Mouse (Mus musculus) layer of hippocampus, postnatal 10 days (tissue): Measurements from ENCODE around the gene Tceal7. TPM values are rescaled to one million over a fixed set of nuclear protein-coding genes. Genes with fewer than 3 reads are reported as not detected.

Experiments used
- DNase-seq, 2 experiments: peaks; one replicate each; pipeline ENCODE4 v3.0.0; 2021; ENCODE audit warnings: low spot score in 2 of 2
- long read RNA-seq: library from polyadenylated mRNA; stranded (forward); transcript quantifications from one replicate; pipeline ENCODE4 v2.0.0, GENCODE M21; 2023
- total RNA-seq, 2 experiments: library from RNA; stranded (reverse); gene quantifications; 2 replicates each; pipeline ENCODE4 v1.2.3; 2021

Tceal7 gene
- total RNA-seq, result 1 to 10 TPM; 3.2 to 3.9 TPM
- long read RNA-seq, partial matches to known transcripts, result 1 of 6 reads
- long read RNA-seq, other reads (novel, unspliced or antisense), result 5 of 6 reads

GRCm38 (mm10) chrX:136214729-136215677, at the start of gene Tceal7, which contains the start of gene Bex1:
Gene Tceal7 (plus strand): TSS chrX:136214779.
Gene Bex1 (minus strand): TSS chrX:136215513.
- peak in 1 of 2 experiments; percentile 17 for DNase-seq

- no peak for DNase-seq
These were observed 44.0 kb upstream of the Tceal7 start for GRCm38 (mm10) chrX:136170625-136171024.

- DNase-seq, result peak; percentile 57 to 64
These were observed 43.1 kb upstream of the Tceal7 start for GRCm38 (mm10) chrX:136171189-136172117.

GRCm38 (mm10) chrX:136172118-136172551, 42.4 kb upstream of the Tceal7 start, which contains the start of gene Tceal8:
Gene Tceal8 (minus strand): TSS chrX:136172342.
- peak; percentile 51 to 63 for DNase-seq

DNA sequence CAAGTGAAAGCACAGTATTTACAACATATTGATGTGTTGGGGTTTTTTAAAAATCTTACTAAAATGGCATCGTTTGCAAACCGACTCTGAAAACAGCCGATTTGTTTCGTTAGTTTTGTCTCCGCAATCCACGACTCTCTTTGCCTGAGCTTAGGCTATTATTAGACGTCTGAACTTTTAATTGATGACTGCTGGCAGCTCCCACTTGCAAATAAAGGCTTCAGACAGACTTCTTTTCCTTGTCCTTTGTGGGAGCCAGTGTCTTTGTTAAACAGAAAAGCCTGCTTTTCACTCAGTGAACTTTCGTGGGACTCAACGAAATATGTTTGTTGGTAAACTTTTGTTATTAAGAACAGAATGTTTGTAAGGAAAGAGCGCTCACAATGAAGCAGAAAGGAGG, 41.8 kb upstream of the Tceal7 start:
- DNase-seq, result no peak

- no peak for DNase-seq
These were observed 33.6 kb upstream of the Tceal7 start for GRCm38 (mm10) chrX:136180897-136181553.

DNA sequence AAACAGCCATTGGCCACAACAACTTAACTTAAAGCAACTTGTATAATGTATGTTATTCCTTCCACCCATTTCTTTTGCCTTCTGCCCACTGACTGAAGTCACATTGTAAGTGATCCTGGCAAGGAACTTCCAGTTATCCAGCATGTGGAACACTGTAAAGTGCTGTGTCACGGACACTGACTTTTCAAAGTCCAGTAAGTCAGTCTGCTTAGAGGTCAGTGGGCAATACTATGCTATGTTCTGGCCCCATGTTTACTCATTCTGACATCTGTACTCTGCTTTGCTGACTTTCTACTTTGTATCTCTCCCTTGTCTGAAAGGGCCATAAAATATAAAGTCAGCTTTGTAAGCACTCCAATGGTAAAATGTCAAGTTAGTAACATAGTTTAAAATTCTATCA, 31.5 kb upstream of the Tceal7 start:
- no peak for DNase-seq

DNA sequence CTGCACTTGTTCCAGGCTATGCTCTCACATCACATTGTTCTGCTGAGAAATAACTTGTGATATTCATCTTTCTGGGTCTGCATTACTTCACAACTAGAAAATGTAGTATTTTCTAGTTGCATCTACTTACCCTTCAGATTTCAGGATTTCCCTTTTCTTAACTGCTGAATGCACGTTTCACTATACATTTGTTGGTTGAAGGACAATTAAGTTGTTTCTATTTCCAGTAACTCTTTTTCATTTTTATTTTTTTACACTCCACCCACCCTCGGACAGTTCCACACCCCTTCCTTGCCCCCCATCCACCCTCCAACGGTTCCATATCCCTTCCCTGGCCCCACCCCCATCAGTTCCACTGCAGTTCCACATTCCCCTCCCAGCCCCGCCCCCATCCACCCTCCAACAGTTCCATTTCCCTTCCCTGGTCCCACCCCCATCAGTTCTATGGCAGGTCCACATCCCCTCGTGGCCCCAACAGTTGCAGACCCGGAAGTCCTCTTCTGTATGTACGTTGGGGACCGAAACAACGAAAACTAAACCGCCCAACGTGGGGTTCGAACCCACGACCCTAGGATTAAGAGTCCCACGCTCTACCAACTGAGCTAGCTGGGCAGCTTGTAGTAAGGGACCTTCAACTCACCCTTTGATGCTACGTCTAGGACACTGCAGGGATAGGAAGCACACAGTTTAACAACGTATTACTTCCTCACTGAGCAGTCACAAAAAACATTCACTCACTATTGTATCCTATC, 19.2 kb upstream of the Tceal7 start:
- no peak for DNase-seq

GRCm38 (mm10) chrX:136196873-136197272, 17.7 kb upstream of the Tceal7 start:
- peak; percentile 23 to 28 for DNase-seq

GRCm38 (mm10) chrX:136203257-136203656, 11.3 kb upstream of the Tceal7 start:
- DNase-seq, result no peak

- peak; percentile 41 to 56 for DNase-seq
These were observed 10.9 kb upstream of the Tceal7 start, which contains the start of gene Tceal5 for GRCm38 (mm10) chrX:136203664-136204066. Gene Tceal5 (minus strand): TSS chrX:136203876.

GRCm38 (mm10) chrX:136204406-136204805, 10.2 kb upstream of the Tceal7 start:
- DNase-seq, result no peak

DNA sequence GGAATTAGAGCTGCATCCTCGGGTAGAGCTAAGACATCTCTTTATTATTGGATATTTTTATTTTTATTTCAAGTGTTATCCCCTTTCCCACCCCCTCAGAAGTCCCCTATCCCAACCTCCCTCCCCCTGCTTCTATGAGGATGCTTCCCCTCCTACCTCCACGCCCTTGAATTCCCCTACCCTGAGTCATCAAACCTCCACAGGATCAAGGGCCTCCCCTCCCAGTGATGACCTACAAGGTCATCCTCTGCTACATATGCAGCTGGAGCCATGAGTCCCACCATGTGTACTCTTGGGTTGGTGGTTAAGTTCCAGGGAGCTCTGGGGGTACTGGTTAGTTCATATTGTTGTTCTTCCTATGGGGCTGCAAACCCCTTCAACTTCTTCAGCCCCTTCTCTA, 1.2 kb upstream of the Tceal7 start:
- no peak for DNase-seq

GRCm38 (mm10) chrX:136216303-136216702, 1.7 kb downstream of the Tceal7 start:
- DNase-seq, result no peak

DNA sequence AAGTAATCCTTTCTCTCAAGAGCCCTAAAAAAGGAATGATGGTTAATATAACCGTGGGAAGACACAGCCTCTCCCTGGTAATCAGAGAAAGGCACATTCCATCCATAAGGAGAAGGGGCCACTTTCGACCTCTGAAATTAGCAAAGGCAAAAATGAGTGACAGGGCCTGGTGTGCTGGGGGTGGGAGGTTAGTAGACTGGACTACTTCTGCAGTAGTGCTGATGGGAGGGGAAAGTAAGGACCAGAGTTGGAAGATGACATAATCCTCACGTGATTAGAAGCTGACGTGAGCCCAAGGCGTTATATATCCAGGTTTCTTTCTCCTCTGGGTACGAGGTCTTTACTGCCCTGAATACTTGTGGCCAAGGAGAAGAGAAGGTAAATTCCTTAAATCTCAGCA, 9.1 kb downstream of the Tceal7 start:
- DNase-seq, result no peak

GRCm38 (mm10) chrX:136227768-136228167, 13.2 kb downstream of the Tceal7 start:
- DNase-seq, result no peak

GRCm38 (mm10) chrX:136238118-136238517, 23.5 kb downstream of the Tceal7 start:
- DNase-seq, result peak; percentile 43 to 55

DNA sequence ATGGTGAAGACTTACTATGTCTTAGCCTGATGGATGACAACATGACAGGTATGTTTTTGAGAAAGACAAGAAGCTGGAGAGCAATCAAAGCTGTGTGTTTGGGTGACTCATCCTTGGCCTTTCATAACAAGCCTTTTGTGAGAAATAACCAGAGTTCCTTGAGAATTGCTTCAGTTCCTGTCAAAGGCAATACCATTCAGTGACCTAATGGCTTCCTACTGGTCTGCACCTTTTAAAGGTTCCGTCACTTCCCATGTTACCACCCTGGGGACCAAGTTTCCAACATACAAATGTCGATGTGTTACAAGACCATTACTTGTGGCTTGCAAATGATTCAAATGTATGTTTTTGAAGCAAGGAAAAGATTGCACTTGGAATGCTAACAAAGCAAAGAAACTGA, 28.6 kb downstream of the Tceal7 start:
- DNase-seq, result no peak

DNA sequence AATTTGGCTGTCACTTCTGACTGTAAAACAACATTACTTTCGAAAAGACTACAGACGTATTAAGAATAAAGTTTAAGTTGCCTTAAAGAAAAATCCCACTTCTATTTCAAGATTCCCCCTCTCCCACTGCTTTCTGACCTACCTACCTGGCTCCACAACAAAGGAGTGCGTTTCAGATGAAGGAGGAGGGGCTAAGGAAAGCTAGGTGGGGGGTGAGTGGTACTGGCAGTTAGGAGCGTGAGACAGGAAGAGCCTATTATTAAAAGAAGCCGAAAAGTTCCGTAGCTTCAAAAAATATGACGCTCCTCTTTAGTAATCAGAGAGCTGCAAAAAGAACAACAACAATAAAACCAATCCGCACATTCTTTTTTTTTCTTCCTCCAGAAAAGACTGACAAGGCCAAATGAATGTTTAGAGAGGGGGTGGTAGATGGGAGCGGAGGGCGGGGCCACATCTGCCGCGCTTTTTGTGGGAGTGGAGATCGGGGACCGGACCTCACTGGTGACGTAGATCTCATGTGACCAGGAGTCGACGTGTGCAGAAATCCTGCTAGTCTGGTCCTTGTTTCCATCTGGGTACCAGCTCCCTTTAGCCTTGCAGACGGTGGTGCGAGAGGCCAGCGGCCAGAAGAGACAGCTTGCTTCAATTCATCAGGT, 30.1 kb downstream of the Tceal7 start, which contains the start of gene Tceal9:
Gene Tceal9, plus strand, starts transcription at position 506 of the 656 bp plus-strand sequence.
- DNase-seq, result peak; percentile 53 to 58
